Mouse (Mus musculus) liver, embryonic 14.5 days (tissue): ENCODE data around the gene Supt20. TPM values are rescaled to one million over a fixed set of nuclear protein-coding genes. Genes with fewer than 3 reads are reported as not detected.

Source experiments
- ATAC-seq: fragments of 200-750 bp; cut with Nextera tagmentation; 2 replicates; pipeline ENCODE4 v1.8.0; 2017; ENCODE audit warnings: moderate number of reproducible peaks, mild to moderate bottlenecking, moderate library complexity; ENCODE audit not compliant: insufficient read depth
- DNase-seq, 3 experiments: peaks; one replicate each; pipeline ENCODE4 v3.0.0-alpha.2; 2012 to 2013; ENCODE audit warnings: low read depth in 3 of 3, low spot score in 3 of 3
- H3K27ac ChIP-seq: fragments of 300-500 bp; sonication (generic); 2 replicates; pipeline ENCODE4 v1.5.1; 2014; ENCODE audit warnings: moderate library complexity, mild to moderate bottlenecking, control low read depth, inconsistent platforms
- H3K27me3 ChIP-seq: fragments of 300-500 bp; sonication (generic); 2 replicates; pipeline ENCODE4 v1.6.1; 2014; ENCODE audit warnings: mild to moderate bottlenecking, low read length, moderate library complexity; ENCODE audit not compliant: control insufficient read depth, insufficient read depth
- H3K36me3 ChIP-seq: fragments of 300-500 bp; sonication (generic); replicated peaks from 2 replicates; pipeline ENCODE4 v1.6.1; 2014; ENCODE audit warnings: low read depth; ENCODE audit not compliant: control insufficient read depth, insufficient read depth
- H3K4me1 ChIP-seq, 2 experiments: fragments of 200-500 bp in 1 of 2; fragments of 300-500 bp in 1 of 2; sonication (generic) in 1 of 2; replicated peaks; 2 replicates each; pipeline ENCODE4 v1.6.1; 2012 to 2014; ENCODE audit warnings: antibody characterized with exemption in 1 of 2, inconsistent platforms in 1 of 2, low read length in 1 of 2; ENCODE audit not compliant: control insufficient read depth in 2 of 2, insufficient read depth in 2 of 2
- H3K4me2 ChIP-seq: fragments of 300-500 bp; sonication (generic); 2 replicates; pipeline ENCODE4 v1.6.1; 2014; ENCODE audit warnings: low read depth, mild to moderate bottlenecking, control low read depth, moderate library complexity
- H3K4me3 ChIP-seq, 2 experiments: fragments of 200-500 bp in 1 of 2; fragments of 300-500 bp in 1 of 2; sonication (generic) in 1 of 2; 2 replicates each; pipeline ENCODE4 v1.5.1; 2012 to 2014; ENCODE audit warnings: low read depth in 2 of 2, low read length in 2 of 2, mild to moderate bottlenecking in 2 of 2, control low read depth in 1 of 2, inconsistent platforms in 1 of 2, moderate library complexity in 1 of 2; ENCODE audit not compliant: insufficient read depth in 1 of 2
- H3K9ac ChIP-seq: fragments of 300-500 bp; sonication (generic); replicated peaks from 2 replicates; pipeline ENCODE4 v1.6.1; 2014; ENCODE audit warnings: mild to moderate bottlenecking, control low read depth, moderate library complexity
- H3K9me3 ChIP-seq: fragments of 300-500 bp; sonication (generic); 2 replicates; pipeline ENCODE4 v1.6.1; 2016; ENCODE audit warnings: low read length, mixed read lengths; ENCODE audit not compliant: control insufficient read depth
- CTCF ChIP-seq: IDR thresholded peaks from 2 replicates; pipeline ENCODE4 v1.5.1; 2016; ENCODE audit warnings: antibody characterized with exemption, low read depth, control low read depth
- EP300 ChIP-seq: IDR thresholded peaks from 2 replicates; pipeline ENCODE4 v1.6.1; 2016; ENCODE audit warnings: antibody characterized with exemption, low read depth
- WGBS: fragments of 180-500 bp; shearing (Covaris S2); extraction: QIAGEN DNeasy Blood & Tissue Kit; methylation state at CpG from one replicate; pipeline ENCODE4 v1.1.7; 2014; ENCODE audit not compliant: insufficient replicate concordance; 5-methylcytosine and 5-hydroxymethylcytosine counted together
- polyA plus RNA-seq, 2 experiments: library from polyadenylated mRNA; depleted of rRNA in 1 of 2; stranded (reverse) in 1 of 2; unstranded in 1 of 2; fragments of >200 nt; fragmentation: Nextera tagmentation in 1 of 2; extraction: Ambion mirVana in 1 of 2; gene quantifications; 2 replicates each; pipeline versions ENCODE4 v1.2.1 to v1.2.3; 2012 to 2014

Supt20 gene
- polyA plus RNA-seq, 2 experiments, result 23.5 to 24.6 TPM

- no peak for TF ChIP-seq CTCF
- no peak for TF ChIP-seq EP300
- H3K4me3 ChIP-seq, result no peak overlapping the region
- H3K9ac ChIP-seq, result no peak overlapping the region
- no peaks in the 10 kb centered on the region for H3K9me3 ChIP-seq
- no peaks in the 10 kb centered on the region for H3K36me3 ChIP-seq
- H3K27ac ChIP-seq, result no peak overlapping the region
- DNase-seq (no peak), ATAC-seq (no peak)
- no peaks in the 10 kb centered on the region for H3K27me3 ChIP-seq
- H3K4me1 ChIP-seq, result no peaks in the 10 kb centered on the region
- 57% methylated on average over 6 of the region's 6 CpGs for WGBS
- no peak overlapping the region for H3K4me2 ChIP-seq
Observed at GRCm38 (mm10) chr3:54668722-54669121, 23.9 kb upstream of the Supt20 start.

DNA sequence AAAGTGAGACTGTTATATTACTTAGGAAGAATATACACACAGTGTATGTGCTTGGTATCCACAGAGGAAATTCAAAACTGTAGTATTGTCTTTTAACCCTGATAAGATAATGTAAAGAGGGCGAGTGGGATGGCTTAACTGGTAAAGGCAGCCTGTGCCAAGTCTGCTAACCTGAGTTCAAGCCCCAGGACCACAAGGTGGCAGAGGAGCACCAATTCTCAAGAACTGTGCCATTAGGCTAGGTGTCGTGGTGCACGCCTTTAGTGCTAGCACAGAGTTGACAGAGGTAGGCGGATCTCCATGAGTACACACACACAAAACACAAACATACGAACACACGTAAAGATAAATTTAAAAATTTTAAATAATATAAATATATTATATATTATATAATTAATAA lies 23.0 kb upstream of the Supt20 start:
- H3K27ac ChIP-seq, result no peak overlapping the region
- TF ChIP-seq CTCF (0 out of 2 replicates have a peak, but pooled peaks have one; percentile 33), EP300 (no peak)
- no peak overlapping the region for H3K4me3 ChIP-seq
- 47% methylated on average over 6 of the region's 6 CpGs for WGBS
- ATAC-seq (no peak), DNase-seq (no peak)
- no peaks in the 10 kb centered on the region for H3K4me1 ChIP-seq
- H3K9ac ChIP-seq, result no peak overlapping the region
- no peak overlapping the region for H3K4me2 ChIP-seq
- no peaks in the 10 kb centered on the region for H3K36me3 ChIP-seq
- no peaks in the 10 kb centered on the region for H3K9me3 ChIP-seq
- H3K27me3 ChIP-seq, result no peaks in the 10 kb centered on the region

- ATAC-seq, result no peak
- no peak for DNase-seq
- Histone ChIP-seq H3K27me3 (no peaks in the 10 kb centered on the region), H3K4me2 (no peak overlapping the region), H3K9me3 (no peaks in the 10 kb centered on the region), H3K27ac (no peak overlapping the region), H3K4me3 (no peak overlapping the region), H3K36me3 (no peaks in the 10 kb centered on the region), H3K4me1 (no peaks in the 10 kb centered on the region), H3K9ac (no peak overlapping the region)
- no peak for TF ChIP-seq CTCF
- TF ChIP-seq EP300, result no peak
- WGBS, result 53% methylated on average over 3 of the region's 3 CpGs
Observed at GRCm38 (mm10) chr3:54672111-54672510, 20.5 kb upstream of the Supt20 start.

GRCm38 (mm10) chr3:54672557-54673529 lies 19.8 kb upstream of the Supt20 start:
- H3K4me3 ChIP-seq, result no peak overlapping the region
- no peak overlapping the region for H3K27ac ChIP-seq
- H3K9ac ChIP-seq, result no peak overlapping the region
- WGBS, result 57% methylated on average over 13 of the region's 13 CpGs
- H3K9me3 ChIP-seq, result no peaks in the 10 kb centered on the region
- H3K36me3 ChIP-seq, result no peaks in the 10 kb centered on the region
- DNase-seq (no peak), ATAC-seq (no peak)
- peak; percentile 24; the same call in 1 of the 2 replicates for TF ChIP-seq CTCF
- no peak for TF ChIP-seq EP300
- H3K27me3 ChIP-seq, result no peaks in the 10 kb centered on the region
- H3K4me1 ChIP-seq, result no peaks in the 10 kb centered on the region
- no peak overlapping the region for H3K4me2 ChIP-seq

DNA sequence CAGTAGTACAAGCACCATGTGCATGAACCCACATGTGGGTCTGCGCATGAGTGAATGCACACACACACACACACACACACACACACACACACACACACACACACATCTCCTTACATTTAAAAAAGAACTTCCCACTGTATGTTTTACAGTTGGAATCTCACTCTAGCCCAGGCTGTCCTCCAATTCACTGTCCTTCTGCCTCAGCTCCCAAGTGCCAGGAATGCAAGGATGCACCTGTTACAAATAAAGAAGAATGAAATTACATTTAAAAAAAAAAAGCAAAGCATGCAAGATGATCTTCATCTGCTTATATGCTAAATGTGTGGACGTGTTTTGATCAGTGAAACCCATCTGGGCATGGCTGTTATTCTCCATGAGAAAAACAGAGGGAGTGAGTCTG lies 15.8 kb upstream of the Supt20 start:
- WGBS, result 66% methylated on average over 2 of the region's 2 CpGs

More for the DNA sequence above, 15.8 kb upstream of the Supt20 start:
- ATAC-seq (no peak), DNase-seq (no peak)
- Histone ChIP-seq H3K27ac (no peak overlapping the region), H3K4me3 (no peak overlapping the region), H3K4me1 (peaks cover 0 to 7% of the 10 kb centered on the region in 2 experiments; a peak in 1 of 4 replicates), H3K27me3 (no peaks in the 10 kb centered on the region), H3K9ac (no peak overlapping the region), H3K9me3 (no peaks in the 10 kb centered on the region), H3K36me3 (no peaks in the 10 kb centered on the region), H3K4me2 (no peak overlapping the region)
- TF ChIP-seq CTCF (no peak), EP300 (no peak)
